Mouse (Mus musculus): ENCODE data around the gene Ndc1. TPM values are rescaled to one million over a fixed set of nuclear protein-coding genes. Genes with fewer than 3 reads are reported as not detected.

Ndc1 gene
- polyA plus RNA-seq, 1 experiment from 2014 or later = 34.3 TPM

DNA sequence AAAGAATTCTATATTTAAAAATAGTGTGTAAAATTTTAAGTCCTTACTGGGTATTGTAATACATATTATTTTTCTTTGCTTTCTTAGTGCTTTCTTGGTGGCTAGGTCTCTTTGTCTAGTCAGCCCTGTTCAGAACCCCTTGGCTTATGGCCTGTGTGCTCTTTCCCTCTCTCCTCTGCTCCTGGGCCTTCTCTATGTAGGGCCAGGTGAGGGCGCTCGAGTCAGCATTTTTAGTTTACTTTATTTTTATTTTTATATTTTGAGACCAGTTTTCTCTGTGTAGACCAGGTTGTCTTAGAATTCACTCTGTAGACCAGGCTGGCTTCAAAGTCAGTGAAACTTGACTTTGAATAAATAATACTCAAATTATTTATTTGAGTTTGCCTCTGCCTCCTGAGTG lies 4.7 kb downstream of the Ndc1 start:
- ATAC-seq (ENCODE audit: low FRiP score, low read depth) = no peak
- no peaks in the 10 kb centered on the region for H3K27me3 ChIP-seq
- H3K4me2 ChIP-seq (replicated peaks) = no peak overlapping the region
- H3K4me3 ChIP-seq = no peak overlapping the region
- H3K4me1 ChIP-seq = peaks cover 10% of the 10 kb centered on the region
- H3K9me3 ChIP-seq = no peaks in the 10 kb centered on the region
- H3K27ac ChIP-seq (replicated peaks) = no peak overlapping the region
- H3K9ac ChIP-seq (replicated peaks) = no peak overlapping the region
- WGBS = 80% methylated on average over 2 of the region's 2 CpGs
- peaks cover 58% of the 10 kb centered on the region for H3K36me3 ChIP-seq

DNA sequence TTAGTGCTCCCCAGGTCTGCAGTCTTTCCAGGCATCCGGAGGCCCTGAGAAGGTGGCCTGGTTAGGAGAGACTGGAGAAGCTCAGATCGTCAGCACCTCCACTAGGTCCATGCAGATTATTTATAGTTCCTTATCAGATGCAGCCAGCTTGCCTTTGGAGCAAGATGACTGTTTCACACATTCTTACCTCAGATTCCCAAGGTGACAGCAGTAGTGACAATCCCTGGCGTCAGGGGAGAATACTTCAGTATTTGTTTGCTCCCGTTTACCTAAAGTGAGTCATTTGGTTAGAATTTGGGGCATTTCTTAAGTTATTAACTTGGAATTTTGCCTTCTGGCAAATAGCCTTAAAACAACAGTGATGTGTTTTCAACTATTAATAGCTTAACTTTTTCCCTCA lies 7.1 kb downstream of the Ndc1 start:
- H3K4me3 ChIP-seq = no peak overlapping the region
- H3K9me3 ChIP-seq = no peaks in the 10 kb centered on the region
- H3K27me3 ChIP-seq = no peaks in the 10 kb centered on the region
- H3K4me2 ChIP-seq (replicated peaks) = no peak overlapping the region
- H3K36me3 ChIP-seq = peaks cover 70% of the 10 kb centered on the region
- no peak overlapping the region for H3K9ac ChIP-seq (replicated peaks)
- no peaks in the 10 kb centered on the region for H3K4me1 ChIP-seq
- 90% methylated on average over 4 of the region's 4 CpGs for WGBS
- ATAC-seq (ENCODE audit: low FRiP score, low read depth) = no peak
- H3K27ac ChIP-seq (replicated peaks) = no peak overlapping the region

DNA sequence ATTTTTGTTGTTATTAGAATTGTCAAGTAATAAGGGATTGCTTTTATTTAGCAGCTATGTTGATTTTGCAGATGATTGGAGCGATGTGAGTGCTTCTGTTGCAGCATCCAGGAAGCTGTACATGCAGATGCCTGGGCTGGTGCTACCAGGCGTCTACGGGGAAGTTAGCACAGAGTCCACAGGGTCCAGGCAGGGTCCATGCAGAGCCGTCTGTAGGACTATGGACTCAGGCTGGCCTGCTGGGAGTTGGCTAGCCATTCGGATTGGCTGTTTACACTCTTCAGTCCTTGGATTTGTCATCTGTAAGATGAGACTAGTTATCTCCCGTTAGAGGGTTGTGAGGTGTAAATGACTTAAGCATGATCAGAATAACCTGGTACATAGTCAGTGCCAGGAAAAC lies 11.4 kb downstream of the Ndc1 start:
- no peaks in the 10 kb centered on the region for H3K4me1 ChIP-seq
- no peak overlapping the region for H3K9ac ChIP-seq (replicated peaks)
- H3K36me3 ChIP-seq = peaks cover 70% of the 10 kb centered on the region
- H3K4me3 ChIP-seq = no peak overlapping the region
- no peak for ATAC-seq (ENCODE audit: low FRiP score, low read depth)
- no peak overlapping the region for H3K27ac ChIP-seq (replicated peaks)
- H3K4me2 ChIP-seq (replicated peaks) = no peak overlapping the region
- H3K27me3 ChIP-seq = no peaks in the 10 kb centered on the region
- H3K9me3 ChIP-seq = no peaks in the 10 kb centered on the region
- 93% methylated on average over 6 of the region's 6 CpGs for WGBS

DNA sequence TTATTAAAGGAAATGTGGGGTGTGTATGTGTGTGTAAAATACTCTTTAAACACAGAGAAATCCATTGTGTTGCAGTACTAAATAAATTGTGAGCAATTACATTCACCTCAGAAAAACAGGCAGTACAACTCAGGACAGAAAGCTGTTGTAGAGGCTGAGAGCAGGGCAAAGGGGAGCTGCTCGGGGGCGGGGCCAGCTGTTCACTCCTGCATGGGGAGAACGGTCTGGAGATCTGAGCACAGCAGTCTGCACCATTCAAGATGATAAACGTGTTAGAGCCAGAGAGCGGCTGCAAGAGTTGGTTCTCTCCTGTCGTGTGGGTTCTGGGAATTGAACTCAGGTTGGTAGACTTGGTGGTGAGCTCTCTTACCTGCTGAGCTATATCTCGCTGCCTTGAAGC lies 13.3 kb downstream of the Ndc1 start:
- Histone ChIP-seq H3K4me1 (no peaks in the 10 kb centered on the region), H3K36me3 (peaks cover 66% of the 10 kb centered on the region), H3K4me3 (no peak overlapping the region), H3K9ac (replicated peaks) (no peak overlapping the region), H3K27me3 (no peaks in the 10 kb centered on the region), H3K9me3 (no peaks in the 10 kb centered on the region), H3K4me2 (replicated peaks) (no peak overlapping the region), H3K27ac (replicated peaks) (no peak overlapping the region)
- 86% methylated on average over 7 of the region's 7 CpGs for WGBS
- ATAC-seq (ENCODE audit: low FRiP score, low read depth) = no peak

DNA sequence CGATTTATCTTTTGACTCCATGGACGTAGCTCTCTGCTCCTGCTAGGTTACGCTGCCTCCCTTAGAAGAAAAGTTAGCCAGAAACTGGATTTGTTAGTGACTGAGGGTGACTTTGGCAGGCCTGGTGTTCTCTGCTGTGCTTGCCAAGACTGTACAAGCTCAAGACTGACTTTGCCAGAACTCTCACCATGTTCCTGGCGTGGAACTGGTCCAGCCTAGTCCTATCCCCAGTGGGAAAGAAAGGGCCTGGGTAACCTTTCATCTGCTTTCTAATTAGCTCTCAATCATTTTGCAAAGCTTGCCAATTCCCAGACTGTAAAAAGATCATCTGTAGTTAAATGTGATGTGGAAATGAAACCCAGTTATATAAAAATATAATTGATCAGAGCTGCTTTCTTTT lies 19.5 kb downstream of the Ndc1 start:
- no peak for ATAC-seq (ENCODE audit: low FRiP score, low read depth)
- no peak overlapping the region for H3K27ac ChIP-seq (replicated peaks)
- no peak overlapping the region for H3K9ac ChIP-seq (replicated peaks)
- peaks cover 84% of the 10 kb centered on the region for H3K36me3 ChIP-seq
- H3K4me3 ChIP-seq = no peak overlapping the region
- no peaks in the 10 kb centered on the region for H3K4me1 ChIP-seq
- H3K27me3 ChIP-seq = no peaks in the 10 kb centered on the region
- 98% methylated on average over 4 of the region's 4 CpGs for WGBS
- H3K9me3 ChIP-seq = no peaks in the 10 kb centered on the region
- no peak overlapping the region for H3K4me2 ChIP-seq (replicated peaks)

DNA sequence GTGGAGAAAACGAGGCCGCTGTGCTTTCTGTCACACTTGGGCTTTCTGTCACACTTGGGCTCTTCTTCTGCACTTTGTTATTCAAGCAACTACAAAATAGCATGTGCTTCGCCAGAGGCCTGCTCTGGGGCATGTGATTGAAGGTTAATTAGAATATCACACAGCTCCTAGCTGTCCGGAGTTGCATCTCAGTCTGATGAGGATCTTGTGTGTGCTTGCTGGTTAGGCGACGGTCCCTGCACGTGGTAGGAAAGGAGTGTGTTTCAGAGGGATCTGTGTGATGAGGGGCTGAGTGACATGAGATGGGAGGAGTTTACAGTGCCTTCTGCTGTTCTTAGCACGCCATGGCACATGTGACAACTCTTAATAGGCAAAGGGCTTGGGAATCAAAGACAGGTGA lies 19.9 kb downstream of the Ndc1 start:
- no peaks in the 10 kb centered on the region for H3K27me3 ChIP-seq
- WGBS = 87% methylated on average over 8 of the region's 8 CpGs
- no peak overlapping the region for H3K4me3 ChIP-seq
- no peak overlapping the region for H3K9ac ChIP-seq (replicated peaks)
- H3K36me3 ChIP-seq = peaks cover 86% of the 10 kb centered on the region
- no peaks in the 10 kb centered on the region for H3K4me1 ChIP-seq
- no peaks in the 10 kb centered on the region for H3K9me3 ChIP-seq
- no peak overlapping the region for H3K4me2 ChIP-seq (replicated peaks)
- H3K27ac ChIP-seq (replicated peaks) = no peak overlapping the region
- ATAC-seq (ENCODE audit: low FRiP score, low read depth) = no peak

DNA sequence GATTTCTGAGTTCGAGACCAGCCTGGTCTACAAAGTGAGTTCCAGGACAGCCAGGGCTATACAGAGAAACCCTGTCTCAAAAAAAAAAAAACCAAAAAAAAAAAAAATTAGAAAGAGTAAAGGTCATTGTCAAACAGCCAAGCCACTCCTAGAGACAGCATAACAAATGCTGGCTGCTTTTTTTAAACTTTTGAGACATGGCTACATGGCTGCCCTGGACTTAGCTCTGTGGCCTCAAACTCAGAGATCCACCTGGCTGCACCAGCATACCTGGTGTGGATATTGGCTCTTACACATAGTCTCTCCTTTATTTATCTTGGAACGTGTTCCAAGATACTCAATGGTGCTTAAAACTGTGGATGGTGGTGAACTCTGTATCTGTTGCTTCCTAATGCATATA lies 20.7 kb downstream of the Ndc1 start:
- Histone ChIP-seq H3K9me3 (no peaks in the 10 kb centered on the region), H3K4me3 (no peak overlapping the region), H3K27me3 (no peaks in the 10 kb centered on the region), H3K36me3 (peaks cover 86% of the 10 kb centered on the region), H3K4me2 (replicated peaks) (no peak overlapping the region), H3K4me1 (no peaks in the 10 kb centered on the region), H3K27ac (replicated peaks) (no peak overlapping the region), H3K9ac (replicated peaks) (no peak overlapping the region)
- WGBS = 97% methylated on average over 2 of the region's 2 CpGs
- no peak for ATAC-seq (ENCODE audit: low FRiP score, low read depth)

DNA sequence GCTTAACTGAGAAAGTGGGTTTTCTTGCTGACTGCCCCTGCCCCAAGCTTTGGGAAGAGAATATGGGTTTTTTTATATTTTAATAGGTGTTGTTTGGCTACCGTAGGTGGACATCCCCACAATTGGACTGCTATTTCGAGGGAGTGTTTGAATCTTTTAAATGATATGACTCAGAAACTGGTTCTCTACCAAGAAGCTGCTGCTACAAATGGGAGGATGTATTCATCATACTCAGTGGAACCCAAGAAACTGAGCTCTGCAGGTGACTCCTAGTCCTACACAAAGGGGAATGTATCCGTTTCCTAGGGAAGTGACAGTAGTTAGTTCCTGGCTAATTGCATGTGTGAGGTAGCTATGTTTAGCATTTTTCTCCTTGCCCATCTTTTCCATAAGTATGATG lies 21.8 kb downstream of the Ndc1 start:
- no peak overlapping the region for H3K9ac ChIP-seq (replicated peaks)
- no peak overlapping the region for H3K4me3 ChIP-seq
- H3K9me3 ChIP-seq = no peaks in the 10 kb centered on the region
- H3K4me2 ChIP-seq (replicated peaks) = no peak overlapping the region
- no peaks in the 10 kb centered on the region for H3K27me3 ChIP-seq
- H3K4me1 ChIP-seq = no peaks in the 10 kb centered on the region
- peaks cover 90% of the 10 kb centered on the region for H3K36me3 ChIP-seq
- no peak overlapping the region for H3K27ac ChIP-seq (replicated peaks)
- WGBS = 93% methylated on average over 3 of the region's 3 CpGs
- ATAC-seq (ENCODE audit: low FRiP score, low read depth) = no peak

DNA sequence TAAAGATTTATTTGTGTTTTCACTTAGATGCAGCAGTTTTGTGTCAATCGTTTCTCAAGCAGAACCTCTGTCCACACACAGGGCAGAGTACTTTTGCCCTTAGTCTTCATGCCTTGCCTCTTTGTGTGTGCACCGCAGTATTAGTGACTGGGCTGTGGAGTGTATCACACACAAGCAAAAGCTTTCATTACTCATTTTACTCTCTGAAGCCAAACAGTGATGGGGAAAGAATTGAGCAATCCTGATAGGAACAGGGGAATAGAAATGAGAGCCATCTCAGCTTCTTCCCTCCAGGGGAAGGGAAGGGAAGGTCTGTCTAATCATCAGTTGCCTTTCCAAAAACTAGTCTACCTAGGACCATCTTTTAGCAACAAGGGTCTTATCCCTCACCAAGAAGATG lies 26.2 kb downstream of the Ndc1 start:
- ATAC-seq (ENCODE audit: low FRiP score, low read depth) = no peak
- Histone ChIP-seq H3K36me3 (peaks cover 88% of the 10 kb centered on the region), H3K4me2 (replicated peaks) (no peak overlapping the region), H3K9me3 (no peaks in the 10 kb centered on the region), H3K27ac (replicated peaks) (no peak overlapping the region), H3K27me3 (no peaks in the 10 kb centered on the region), H3K4me3 (no peak overlapping the region), H3K9ac (replicated peaks) (no peak overlapping the region), H3K4me1 (no peaks in the 10 kb centered on the region)
- 96% methylated on average over 2 of the region's 2 CpGs for WGBS

DNA sequence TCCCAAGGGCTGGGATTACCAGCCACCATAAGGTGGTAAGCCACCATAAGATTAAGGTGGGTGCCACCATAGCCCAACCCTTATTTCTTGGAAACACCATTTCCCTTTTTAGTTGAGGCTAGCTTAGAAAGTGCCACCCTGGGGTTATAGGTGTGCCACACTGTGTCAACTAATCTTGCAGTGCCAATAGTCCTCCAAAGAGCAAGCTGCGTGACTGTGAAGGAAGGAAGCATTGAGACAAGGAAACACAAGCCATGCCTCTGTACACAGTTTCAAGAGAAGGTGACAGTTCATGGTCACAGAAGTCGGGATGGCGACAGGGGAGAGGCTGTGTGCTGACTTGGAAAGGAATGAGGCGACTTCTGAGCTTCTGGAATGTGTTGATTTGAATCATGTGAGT lies 52.6 kb downstream of the Ndc1 start:
- 0 out of 2 replicates have a peak, but pooled peaks cover 3% of the 10 kb centered on the region for H3K4me1 ChIP-seq
- H3K36me3 ChIP-seq = peaks cover 19% of the 10 kb centered on the region
- 89% methylated on average over 4 of the region's 4 CpGs for WGBS
- H3K9me3 ChIP-seq = no peaks in the 10 kb centered on the region
- H3K27me3 ChIP-seq = no peaks in the 10 kb centered on the region
- H3K4me3 ChIP-seq = no peak overlapping the region
- no peak overlapping the region for H3K27ac ChIP-seq (replicated peaks)
- no peak overlapping the region for H3K9ac ChIP-seq (replicated peaks)
- H3K4me2 ChIP-seq (replicated peaks) = no peak overlapping the region
- no peak for ATAC-seq (ENCODE audit: low FRiP score, low read depth)

DNA sequence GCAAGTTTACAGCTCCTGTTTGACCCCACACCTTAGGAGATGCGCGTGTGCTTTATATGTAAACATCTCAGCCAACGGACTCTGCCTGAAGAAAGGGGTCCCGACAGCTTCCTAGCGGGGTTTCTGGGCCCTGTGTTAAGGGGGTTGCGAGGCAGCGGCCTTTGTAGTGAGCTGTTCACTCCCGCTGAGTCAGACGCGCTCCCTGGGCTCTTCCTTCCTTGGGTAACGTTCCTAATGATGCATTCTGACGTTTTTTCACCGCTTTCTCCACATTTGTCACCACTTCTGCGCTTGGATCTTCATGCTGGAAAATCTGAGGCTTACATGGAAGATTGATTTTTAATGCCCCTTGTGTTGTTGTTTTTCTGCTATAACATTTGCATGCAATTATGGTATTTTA lies 54.1 kb downstream of the Ndc1 start:
- Histone ChIP-seq H3K27me3 (peaks cover 6% of the 10 kb centered on the region; the same call in 1 of the 2 replicates), H3K4me1 (0 out of 2 replicates have a peak, but pooled peaks cover 3% of the 10 kb centered on the region), H3K27ac (replicated peaks) (no peak overlapping the region), H3K4me3 (0 out of 2 replicates have a peak overlapping the region, but pooled peaks have one; percentile 7), H3K9ac (replicated peaks) (no peak overlapping the region), H3K4me2 (replicated peaks) (peak overlapping the region; percentile 40), H3K9me3 (no peaks in the 10 kb centered on the region), H3K36me3 (peaks cover 15% of the 10 kb centered on the region; the same call in 1 of the 2 replicates)
- 3% methylated on average over 14 of the region's 14 CpGs for WGBS
- no peak for ATAC-seq (ENCODE audit: low FRiP score, low read depth)

DNA sequence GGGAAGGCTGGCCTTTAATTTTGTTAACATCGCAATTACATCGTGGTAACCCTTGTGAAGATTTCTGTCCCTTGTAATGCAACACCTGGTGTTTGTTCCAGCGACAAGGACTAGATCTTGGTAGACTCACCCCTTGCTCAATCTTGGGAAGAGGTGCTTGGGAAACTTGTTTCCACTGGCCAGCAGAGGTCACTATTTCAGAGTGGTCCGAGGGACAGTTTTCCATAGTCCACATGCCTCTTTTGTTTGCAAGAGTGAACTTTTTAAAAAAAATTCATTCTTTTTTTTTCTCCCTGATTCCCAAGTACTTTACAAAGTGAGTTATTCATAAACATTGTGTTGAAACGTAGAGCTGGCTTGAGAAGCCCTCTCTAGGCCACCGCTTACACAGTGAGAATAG lies 54.6 kb downstream of the Ndc1 start:
- WGBS = 19% methylated on average over 6 of the region's 6 CpGs

DNA sequence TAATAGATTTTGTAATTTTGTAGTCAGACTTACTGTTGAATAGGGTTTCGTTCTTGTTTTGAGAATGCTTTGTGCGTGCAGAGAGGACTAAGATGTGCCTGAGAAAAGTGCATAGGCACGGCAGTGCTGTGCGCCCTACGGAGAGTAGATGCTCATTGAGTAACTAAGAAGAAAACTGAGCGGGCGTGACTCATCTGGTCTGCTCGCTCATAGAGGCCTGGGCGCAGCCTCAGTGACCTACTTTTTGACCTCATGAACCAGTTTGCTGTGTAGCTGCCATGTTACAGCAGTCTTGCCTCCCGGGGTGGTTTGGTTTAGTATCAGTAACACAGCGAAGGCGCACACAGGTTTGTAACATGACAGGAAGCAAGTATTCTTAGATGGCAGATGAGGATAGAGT lies 58.0 kb downstream of the Ndc1 start:
- H3K4me2 ChIP-seq (replicated peaks) = no peak overlapping the region
- H3K4me1 ChIP-seq = 0 out of 2 replicates have a peak, but pooled peaks cover 3% of the 10 kb centered on the region
- no peaks in the 10 kb centered on the region for H3K36me3 ChIP-seq
- H3K27me3 ChIP-seq = peaks cover 8% of the 10 kb centered on the region; the same call in 1 of the 2 replicates
- WGBS = 94% methylated on average over 12 of the region's 12 CpGs
- no peaks in the 10 kb centered on the region for H3K9me3 ChIP-seq
- no peak overlapping the region for H3K27ac ChIP-seq (replicated peaks)
- no peak overlapping the region for H3K4me3 ChIP-seq
- no peak for ATAC-seq (ENCODE audit: low FRiP score, low read depth)
- no peak overlapping the region for H3K9ac ChIP-seq (replicated peaks)

More for the DNA sequence above, 54.6 kb downstream of the Ndc1 start:
- H3K27ac ChIP-seq (replicated peaks) = no peak overlapping the region
- H3K36me3 ChIP-seq = peaks cover 15% of the 10 kb centered on the region; the same call in 1 of the 2 replicates
- H3K4me3 ChIP-seq = no peak overlapping the region
- ATAC-seq (ENCODE audit: low FRiP score, low read depth) = no peak
- no peaks in the 10 kb centered on the region for H3K9me3 ChIP-seq
- no peak overlapping the region; the same call in 1 of the 2 replicates for H3K4me2 ChIP-seq (replicated peaks)
- H3K4me1 ChIP-seq = 0 out of 2 replicates have a peak, but pooled peaks cover 3% of the 10 kb centered on the region
- H3K9ac ChIP-seq (replicated peaks) = no peak overlapping the region
- H3K27me3 ChIP-seq = peaks cover 8% of the 10 kb centered on the region; the same call in 1 of the 2 replicates
